Mouse (Mus musculus) mature B cell (primary cell): ENCODE results near the gene Nfu1.
"Not testable (repeated sequence)": the region's sequence is repeated elsewhere in the genome, so short reads cannot be mapped to it uniquely, and the experiment has no call there.

Experiments
- in situ Hi-C: fragments of 300-500 bp; cut with MboI; formaldehyde crosslinking; loops from 2 replicates; pipeline ENCODE4 v1.14.3; 2019

The Nfu1 gene

DNA sequence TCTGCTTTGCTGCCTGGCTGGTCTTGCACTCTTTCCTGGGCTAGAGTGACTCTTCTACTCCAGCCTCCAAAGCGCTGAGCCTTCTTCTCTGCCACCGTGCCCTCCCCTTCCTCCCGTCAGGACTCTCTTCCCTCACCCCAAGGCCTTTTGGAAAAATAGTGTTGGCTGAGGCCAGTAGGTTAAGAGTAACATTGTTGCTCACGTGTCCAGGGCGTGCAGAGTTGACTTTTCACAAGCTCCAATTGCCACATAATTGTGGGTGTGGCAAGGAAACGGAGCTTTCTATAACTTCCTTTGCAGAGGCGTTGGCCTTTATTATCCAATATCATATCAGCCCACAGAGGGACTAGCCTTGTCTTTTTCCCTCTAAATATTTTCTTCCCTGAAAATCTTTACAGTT is 17.9 kb downstream of the Nfu1 start:
- in situ Hi-C loops, result no loop called here

DNA sequence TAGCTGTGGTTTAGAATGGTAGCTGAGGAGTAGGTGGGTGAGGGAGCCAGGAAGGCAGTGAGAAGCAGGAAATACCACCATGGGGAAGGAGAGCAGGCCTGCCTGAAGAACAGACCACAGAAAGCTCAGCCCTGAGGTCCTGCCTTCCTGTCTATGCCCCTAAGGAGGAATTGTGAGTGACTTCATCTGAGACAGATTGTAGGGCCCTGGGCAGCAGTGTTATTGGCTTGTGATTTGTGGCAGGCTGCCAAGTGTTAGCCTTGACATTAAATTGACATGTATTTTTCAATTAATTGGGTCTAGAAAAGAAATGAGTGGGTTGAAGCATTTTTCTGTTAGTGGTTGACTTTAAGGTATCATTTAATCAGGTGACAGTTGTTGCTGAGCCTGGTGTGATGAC is 19.8 kb downstream of the Nfu1 start:
- in situ Hi-C loops, result no loop called here

DNA sequence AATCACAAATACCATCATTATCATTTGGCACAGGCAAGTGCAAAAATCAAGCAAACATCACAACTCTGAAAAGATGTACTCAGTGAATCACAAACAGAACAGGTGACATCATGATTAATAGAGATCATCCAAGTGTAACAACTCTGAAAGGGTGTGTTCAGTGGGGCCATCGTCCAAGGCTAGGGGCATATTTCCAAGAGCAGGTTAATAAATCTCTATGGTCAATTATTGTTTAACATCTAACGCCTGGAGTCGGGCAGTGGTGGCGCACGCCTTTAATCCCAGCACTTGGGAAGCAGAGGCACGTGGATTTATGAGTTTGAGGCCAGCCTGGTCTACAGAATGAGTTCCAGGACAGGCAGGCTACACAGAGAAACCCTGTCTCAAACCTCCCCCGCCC is 22.3 kb downstream of the Nfu1 start:
- in situ Hi-C loops, result not testable (repeated sequence)

DNA sequence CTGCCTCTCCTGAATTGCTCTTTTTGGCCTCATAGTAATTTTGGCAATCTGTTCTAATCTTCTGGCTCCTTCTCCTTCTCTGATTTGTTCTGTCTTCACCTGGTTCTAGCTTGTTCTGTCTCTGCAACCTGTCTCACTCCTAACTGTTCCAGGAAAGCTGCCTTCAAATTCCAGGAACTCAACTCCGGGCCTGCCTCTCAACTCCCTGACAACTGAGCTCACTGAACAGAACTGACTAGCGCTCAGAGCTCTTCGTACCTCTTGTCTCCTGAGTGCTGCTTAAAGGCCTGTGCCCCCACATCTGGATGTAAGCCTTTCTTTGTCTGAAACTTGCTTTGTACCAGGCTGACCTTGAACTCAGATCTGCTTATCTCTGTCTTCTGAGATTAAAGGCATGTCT is 23.4 kb downstream of the Nfu1 start:
- in situ Hi-C loops, result no loop called here

DNA sequence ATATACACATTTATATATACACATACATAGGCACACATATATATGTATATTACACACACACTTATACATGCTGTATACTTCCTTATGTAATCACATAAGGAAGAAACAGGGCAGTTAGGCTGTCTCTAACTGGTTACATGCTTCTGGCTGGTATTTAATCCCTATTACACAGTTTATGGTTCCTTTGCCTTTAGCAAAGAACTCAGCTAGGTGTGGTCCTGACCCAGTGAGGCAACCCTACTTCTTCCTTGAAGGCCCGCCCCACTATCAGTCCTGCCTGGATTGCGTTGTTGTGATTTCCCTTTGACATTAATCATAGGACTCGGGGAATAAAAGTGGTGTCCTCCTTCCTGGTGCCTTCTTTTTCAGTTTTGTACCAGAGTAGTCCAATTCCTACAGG is 25.4 kb downstream of the Nfu1 start:
- in situ Hi-C loops, result no loop called here

DNA sequence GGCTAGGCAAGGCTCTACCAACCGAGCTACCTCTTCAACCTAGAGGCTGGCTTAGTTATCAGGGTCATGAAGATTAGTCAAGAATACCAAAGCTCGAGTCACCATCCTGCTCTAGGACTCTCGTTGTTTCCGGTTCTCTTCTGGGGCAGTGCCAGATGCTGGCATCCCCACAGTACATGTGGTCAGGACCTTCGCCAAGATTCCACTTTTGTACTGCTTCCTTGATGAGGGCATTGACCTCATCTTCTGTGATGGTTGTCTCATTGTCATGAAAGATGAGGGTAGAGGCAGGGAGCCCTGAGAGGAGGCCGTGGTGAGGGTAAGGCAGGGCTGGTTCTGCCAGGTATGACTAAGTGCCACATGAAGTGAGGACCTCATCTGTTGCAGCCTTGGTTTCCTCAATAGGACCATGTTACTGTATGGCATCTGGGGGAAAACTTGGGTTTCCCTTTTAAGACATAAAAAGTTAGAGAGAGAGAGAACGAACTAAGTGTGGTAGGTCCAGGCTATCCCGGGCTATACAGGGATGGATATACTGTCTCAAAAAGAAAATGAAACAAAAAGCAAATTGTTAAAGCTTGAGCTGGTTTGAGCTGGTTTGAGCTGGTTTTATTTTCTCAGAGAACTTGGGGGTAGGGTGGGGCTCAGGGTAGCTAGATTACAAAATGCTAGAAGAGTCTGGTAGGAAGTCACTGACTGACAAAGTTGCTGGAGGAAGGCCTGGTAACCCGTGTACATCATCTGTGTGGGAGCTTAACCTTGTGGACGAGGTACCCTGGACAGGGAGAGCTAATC is 29.0 kb downstream of the Nfu1 start:
- in situ Hi-C loops, result no loop called here

DNA sequence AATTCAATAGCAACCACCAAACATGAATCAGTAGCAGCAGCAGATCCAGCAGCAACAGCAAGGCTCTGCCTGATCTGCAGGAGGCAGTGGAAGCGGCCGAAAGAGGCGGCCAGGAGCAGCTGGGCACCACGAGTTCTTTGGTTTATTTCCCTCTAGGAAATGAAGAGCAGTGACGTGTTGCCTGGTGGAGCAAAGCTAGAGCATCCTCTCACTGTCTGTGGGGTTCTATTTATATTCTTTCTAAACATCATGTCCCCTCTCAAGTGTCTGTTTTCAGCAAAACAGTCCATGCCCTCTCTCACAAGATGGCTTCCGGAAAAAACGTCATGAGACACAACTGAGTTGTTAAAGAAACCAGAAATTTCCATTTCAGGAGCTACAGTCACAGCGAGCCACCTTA is 30.1 kb downstream of the Nfu1 start:
- in situ Hi-C loops, result no loop called here

DNA sequence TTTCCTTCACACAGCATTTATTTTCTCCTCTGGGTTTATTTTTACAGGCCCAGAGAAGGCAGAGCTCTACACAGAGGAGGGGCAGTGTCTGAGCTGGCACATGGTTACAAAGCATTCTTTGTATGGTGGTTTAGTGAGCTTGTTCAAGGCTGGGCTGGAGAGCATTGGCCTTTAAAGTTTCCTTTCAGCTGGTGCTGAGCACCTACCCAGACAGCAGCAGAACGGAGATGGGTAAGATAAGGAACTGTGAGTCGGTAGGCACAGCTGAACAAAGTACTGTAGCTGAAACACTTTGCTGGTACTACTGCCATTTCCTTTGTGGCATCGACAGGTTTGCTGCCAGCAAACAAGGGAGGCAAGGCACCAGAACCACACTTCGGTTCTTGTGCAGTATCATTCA is 31.9 kb downstream of the Nfu1 start:
- in situ Hi-C loops, result no loop called here

DNA sequence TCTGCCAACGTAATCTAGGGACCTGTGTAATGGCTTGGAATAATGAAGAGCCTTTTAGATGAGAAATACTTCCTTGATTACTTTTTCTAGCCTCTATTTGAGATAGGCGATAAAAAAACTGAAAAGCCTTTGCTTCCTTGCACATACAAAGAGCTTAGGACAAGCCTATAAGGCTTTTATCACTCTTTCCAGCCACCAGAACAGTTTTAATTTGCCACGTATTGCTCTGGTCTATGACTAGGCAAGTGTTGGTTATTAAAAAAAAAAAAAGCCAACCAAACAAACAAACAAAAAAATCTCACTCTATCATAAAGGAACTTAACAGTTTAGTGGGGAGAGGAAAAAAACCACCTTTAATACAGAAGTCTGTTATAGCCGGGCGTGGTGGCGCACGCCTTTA is 32.4 kb downstream of the Nfu1 start:
- in situ Hi-C loops, result no loop called here

DNA sequence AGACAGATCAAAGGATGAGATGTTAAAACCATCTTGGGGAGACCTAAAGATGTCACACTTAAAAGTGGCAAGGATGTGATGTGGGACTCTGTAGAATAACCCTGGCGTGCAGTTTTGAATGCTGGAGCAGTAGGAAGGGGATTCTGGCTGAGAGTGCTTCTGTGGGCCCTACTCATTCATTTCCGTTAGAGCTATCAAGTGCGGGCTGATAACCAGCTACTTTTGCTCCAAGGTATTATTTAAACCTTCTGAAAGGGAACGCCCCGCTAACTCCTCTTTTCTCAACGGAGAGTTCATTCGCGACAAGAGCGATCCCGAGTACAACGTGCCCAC is 32.9 kb downstream of the Nfu1 start:
- in situ Hi-C loops, result no loop called here

DNA sequence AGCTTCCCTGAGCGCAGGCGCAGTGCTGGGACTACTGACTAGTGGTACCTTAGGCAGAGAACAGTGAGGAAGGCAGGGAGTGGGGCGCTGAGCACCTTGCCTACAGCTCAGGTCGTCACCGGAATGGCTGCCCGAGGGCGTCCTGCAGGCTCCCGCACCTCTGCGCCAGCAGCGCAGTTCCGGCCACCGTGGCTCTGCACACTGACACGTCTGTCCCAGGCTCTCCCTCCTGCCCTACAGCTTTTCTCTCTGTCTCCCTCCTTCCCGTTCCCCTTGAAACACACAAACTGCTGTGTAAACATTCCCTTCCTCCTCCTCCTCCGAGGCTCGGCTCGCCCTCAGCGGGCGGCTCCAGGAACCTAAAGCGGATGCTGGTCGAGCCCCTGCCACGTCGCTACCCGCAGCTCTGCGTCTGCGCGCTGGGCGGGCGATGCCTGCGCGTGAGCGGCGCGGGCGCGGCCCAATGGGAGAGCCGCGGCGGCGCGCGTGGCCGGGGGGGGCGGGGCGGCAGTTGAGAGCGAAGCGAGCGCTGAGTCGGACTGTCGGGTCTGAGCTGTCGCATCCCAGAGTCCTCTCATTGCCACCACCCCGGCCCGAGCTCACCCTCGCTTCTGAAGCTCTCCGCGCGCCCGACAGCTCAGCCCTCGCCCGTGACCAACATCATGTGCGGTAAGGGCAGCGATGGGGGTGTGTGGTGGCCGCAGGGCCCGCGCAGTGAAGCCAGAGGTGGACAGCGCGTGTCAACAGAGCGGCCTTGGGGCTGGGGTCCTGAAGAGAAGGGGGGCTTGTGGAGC is 33.5 kb downstream of the Nfu1 start, which contains the start of gene Gfpt1:
Gfpt1 (plus strand) TSS at position 510 of the 794 bp plus-strand sequence.
- in situ Hi-C loops, result no loop called here

DNA sequence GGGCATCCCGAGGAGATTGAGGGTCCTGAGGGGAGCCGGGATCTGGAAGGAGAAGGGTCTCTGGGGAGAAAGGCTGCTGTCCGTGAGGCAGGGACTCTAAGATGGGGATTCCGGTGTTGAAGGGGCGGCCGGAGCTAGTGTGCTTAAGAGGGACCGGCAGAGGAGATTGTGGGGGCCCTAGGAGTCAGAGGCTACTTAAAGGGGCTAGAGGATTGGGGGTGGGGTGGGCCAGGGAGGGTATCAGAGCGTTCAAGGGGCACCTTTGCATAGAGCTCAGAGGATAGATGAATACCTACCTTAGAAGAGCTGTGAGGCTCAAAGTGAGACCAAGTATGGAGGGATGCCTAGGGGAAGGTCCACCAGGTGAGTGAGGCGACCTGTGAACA is 34.1 kb downstream of the Nfu1 start:
- in situ Hi-C loops, result no loop called here

DNA sequence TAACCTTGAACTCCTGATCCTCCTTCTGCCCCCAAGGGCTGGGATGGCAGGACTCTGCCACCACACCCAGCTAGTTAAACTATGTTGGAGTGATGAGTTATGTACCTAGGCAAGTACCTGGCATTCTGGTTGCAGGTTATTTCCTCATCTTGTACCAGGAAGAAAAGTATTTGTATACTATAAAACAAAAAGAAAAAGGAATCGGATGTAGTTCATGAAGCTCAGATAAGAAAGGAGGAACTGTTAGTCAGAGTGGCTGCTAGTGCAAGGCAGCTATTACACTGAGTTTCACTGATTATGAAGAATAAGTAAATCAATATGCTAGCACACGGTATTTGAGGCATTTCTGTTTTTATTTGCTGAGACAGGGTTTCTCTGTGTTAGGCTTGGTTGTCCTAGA is 35.9 kb downstream of the Nfu1 start:
- in situ Hi-C loops, result no loop called here

DNA sequence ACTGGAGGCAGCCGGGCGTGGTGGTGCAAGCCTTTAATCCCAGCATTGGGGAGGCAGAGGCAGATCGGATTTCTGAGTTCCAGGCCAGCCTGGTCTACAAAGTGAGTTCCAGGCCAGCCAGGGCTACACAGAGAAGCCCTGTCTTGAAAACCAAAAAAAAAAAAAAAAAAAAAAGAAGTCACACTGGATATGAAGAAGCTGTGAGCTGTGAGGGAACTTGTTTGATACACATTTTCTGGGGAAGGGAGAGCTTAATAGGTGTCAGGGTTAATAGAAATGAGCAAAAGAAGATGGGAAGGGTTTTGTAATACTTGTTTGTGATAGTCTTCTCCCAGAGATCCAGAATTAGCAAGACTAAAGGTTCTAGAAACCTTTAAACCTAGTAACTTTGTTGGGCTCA is 36.5 kb downstream of the Nfu1 start:
- in situ Hi-C loops, result no loop called here

DNA sequence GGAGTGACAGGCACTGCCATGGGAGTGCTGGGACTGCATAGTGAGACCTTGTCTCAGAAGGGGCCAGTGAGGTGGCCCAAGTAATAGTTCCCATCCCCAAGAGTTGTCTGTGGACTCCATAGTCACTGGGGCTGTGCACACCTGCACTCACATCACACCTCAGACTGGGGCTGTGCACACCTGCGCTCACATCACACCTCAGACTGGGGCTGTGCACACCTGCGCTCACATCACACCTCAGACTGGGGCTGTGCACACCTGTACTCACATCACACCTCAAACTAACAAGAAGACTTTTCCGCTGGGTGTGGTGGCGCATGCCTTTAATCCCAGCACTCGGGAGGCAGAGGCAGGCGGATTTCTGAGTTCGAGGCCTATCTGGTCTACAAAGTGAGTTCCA is 39.7 kb downstream of the Nfu1 start:
- in situ Hi-C loops, result not testable (repeated sequence)

DNA sequence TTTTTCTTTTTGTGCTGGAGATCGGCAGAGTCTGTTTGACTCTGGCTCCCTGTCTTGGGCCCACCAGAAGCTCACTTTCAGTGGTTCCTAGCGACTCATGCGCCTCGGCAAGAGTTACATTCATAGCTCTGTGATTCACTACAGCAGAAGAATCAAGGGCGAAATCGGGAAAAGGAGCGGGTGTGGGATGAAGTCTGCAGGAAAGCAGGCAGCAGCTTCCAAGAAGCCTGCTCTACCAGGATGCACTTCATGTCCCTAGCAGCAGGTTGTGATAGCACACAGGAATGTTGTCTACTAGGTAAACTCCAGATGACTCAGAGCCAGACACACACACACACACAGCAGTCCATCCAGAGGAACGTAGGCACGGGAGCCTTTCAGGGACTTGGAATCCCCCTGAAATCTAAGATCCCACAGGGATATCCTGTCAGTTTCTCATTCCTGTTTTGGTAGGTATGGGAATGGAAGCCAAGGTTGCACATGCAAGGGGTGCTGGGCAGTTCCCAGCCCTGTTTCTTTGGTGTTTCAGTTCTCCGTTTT is 42.9 kb downstream of the Nfu1 start:
- in situ Hi-C loops, result no loop called here

DNA sequence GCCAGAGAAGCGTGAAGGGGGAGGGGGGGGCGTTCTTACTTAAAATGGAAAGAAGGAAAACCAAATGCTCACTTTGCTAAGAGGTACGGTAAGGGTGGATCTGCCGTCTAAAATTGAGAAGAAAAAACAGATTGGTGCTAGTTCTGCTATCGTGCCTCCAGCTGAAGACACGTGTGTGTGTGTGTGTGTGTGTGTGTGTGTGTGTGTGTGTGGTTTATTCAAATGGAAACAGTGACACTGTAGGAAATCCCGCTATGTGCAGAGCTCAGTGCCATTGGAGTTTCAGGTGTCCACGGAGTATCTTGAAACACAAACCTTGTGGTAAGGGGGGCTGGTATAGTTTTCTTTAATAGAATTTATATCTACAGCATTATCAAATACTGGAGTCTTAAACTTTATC is 45.2 kb downstream of the Nfu1 start:
- in situ Hi-C loops, result no loop called here

DNA sequence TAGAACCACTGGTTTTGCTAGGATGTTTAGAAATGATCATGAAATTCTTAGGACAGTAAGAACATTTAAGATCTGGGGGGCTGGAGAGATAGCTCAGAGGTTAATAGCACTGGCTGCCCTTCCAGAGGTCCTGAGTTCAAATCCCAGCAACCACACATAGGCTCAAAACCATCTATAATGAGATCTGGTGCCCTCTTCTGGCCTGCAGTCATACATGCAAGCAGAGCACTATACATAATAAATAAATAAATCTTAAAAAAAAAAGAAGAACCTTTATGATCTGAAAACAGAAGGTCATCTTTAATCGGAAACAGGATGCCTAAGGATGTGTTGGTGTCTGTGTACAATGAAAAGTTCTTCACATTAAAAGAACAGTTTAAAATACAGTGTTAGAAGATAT is 50.7 kb downstream of the Nfu1 start:
- in situ Hi-C loops, result no loop called here

DNA sequence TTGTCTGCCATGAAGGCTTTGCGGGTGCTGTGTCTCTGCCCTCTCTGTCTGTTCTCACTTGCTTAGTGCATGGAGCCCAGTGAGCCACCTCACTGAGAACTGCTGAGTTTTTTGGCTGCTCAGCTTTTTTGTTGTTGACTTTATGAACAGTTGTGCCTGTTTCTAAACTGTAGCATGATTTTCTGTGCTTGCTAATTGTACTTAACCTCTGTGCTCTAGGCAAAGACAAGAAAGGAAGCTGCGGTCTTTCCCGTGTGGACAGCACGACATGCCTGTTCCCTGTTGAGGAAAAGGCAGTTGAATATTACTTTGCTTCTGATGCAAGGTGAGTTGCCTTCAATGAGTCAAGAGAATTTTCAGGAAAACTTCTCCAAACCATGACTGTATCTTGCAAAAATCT is 54.5 kb downstream of the Nfu1 start:
- in situ Hi-C loops, result no loop called here

DNA sequence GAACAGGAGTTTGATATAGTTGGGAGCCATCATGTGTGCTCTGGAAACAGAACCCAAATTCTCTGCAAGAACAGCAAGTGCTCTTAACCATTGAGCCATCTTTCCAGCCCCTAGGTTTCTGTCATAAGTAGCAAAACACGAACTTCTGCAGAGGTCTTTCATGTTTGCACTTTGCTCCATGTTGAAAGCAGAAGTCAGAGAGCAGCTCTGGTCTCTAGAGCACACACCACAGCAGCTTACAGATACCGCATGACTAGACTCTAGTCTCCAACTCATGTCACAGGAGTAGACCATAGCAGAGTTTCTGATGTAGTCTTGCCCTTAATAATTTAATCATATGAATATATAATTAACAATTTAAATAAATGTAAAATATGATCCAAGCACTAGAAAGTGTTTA is 59.2 kb downstream of the Nfu1 start:
- in situ Hi-C loops, result no loop called here

DNA sequence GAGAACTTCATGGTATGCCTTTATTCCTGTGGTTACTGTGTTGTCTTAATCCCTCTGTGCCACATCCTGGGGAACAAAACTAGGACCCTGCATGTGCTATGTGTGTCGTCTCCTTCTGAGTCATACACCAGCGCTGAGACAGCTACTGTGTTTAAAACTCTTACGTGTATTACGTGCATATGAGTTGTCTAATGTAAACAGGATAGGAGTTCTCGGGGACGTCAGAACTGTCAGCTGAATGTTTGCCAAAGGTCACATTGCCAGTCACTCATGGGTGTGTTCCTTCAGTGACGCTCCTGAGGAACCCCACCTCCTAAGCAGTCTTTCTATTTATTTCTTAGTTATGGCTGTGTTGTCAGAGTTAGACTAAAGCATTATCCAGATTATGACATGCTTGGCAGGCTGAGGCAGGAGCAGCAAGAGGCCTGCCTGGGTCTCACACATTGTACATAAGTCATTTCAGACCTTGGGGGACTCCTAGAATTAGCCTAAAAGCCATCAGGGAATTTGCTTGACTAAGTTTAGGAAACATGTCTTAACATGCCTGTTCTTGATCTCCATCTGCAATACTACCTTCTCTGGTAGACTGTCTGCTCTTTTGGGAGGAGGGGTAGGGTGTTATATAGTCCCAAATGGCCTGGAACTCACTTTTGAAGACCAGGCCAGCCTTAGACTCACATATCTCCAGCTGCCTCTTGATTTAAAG is 60.3 kb downstream of the Nfu1 start:
- in situ Hi-C loops, result no loop called here

DNA sequence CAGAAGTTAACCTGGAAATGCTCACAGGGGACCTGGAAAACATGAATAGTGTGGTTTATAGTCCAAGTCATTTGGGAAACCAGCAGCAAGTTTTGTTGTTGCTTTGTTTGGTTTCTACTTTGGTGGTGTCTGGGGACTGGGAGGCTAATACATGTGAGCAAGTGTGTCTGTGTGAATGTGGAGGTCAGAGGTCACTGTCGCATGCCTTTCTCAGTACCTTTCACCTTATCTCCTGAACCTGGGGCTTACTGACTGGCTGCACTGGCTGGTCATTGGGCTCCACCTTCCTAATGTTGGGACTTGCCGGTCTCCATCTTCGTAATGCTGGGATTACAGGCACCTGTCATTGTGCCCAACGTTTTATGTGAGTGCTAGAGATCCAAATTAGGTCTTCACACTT is 61.6 kb downstream of the Nfu1 start:
- in situ Hi-C loops, result no loop called here

DNA sequence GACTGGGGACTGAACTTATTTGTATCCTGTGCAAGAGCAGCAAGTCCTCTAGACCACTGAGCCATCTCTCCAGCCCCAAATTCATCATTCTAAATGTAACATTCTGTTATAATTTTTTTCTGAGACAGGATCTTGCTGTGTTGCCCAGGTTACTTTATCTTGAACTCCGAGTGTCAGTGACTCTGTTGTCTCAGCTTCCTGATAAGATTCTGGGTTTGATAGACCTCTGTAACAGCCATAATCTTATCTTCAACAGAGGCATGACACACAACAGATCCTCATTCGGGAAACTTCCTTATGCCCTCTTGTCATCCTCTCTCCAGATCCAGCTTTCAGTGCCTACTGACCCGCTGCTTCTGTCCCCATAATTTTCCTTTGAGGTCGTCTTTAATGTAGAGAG is 63.7 kb downstream of the Nfu1 start:
- in situ Hi-C loops, result no loop called here
